Mouse (Mus musculus): ENCODE measurements around the gene Mthfd2.

GRCm38 (mm10) chr6:83315293-83315692 is 10.4 kb downstream of the Mthfd2 start:
- TF ChIP-seq POLR2A (IDR thresholded peaks at IDR 0.05; ENCODE audit: borderline replicate concordance, extremely low read depth, low read depth, low read length) (no peak), CTCF (IDR thresholded peaks at IDR 0.05; ENCODE audit: insufficient read depth, low read length) (no peak)

Measured in lung, adult 2 months (tissue).